Mouse (Mus musculus) stomach, embryonic 16.5 days (tissue): ENCODE measurements around the gene Bcas3. TPM values are rescaled to one million over a fixed set of nuclear protein-coding genes. Genes with fewer than 3 reads are reported as not detected.

Experiments used
- ATAC-seq: fragments of 200-750 bp; cut with Nextera tagmentation; 2 replicates; pipeline ENCODE4 v1.8.0; 2017; ENCODE audit warnings: moderate number of reproducible peaks, moderate TSS enrichment; ENCODE audit not compliant: insufficient read depth, low FRiP score
- H3K27ac ChIP-seq: fragments of 300-500 bp; sonication (generic); 2 replicates; pipeline ENCODE4 v1.5.1; 2014; ENCODE audit warnings: low read length
- H3K27me3 ChIP-seq: fragments of 300-500 bp; sonication (generic); 2 replicates; pipeline ENCODE4 v1.6.1; 2014; ENCODE audit warnings: low read length, control low read depth, mixed read lengths; ENCODE audit not compliant: control insufficient read depth, insufficient read depth
- H3K36me3 ChIP-seq: fragments of 300-500 bp; sonication (generic); 2 replicates; pipeline ENCODE4 v1.6.1; 2014; ENCODE audit warnings: low read length; ENCODE audit not compliant: control insufficient read depth, insufficient read depth
- H3K4me1 ChIP-seq: fragments of 300-500 bp; sonication (generic); 2 replicates; pipeline ENCODE4 v1.6.1; 2014; ENCODE audit warnings: low read length, control low read depth, mixed read lengths; ENCODE audit not compliant: control insufficient read depth, insufficient read depth
- H3K4me2 ChIP-seq: fragments of 300-500 bp; sonication (generic); 2 replicates; pipeline ENCODE4 v1.6.1; 2014; ENCODE audit warnings: low read depth, low read length, mixed read lengths
- H3K4me3 ChIP-seq: fragments of 300-500 bp; sonication (generic); replicated peaks from 2 replicates; pipeline ENCODE4 v1.5.1; 2014; ENCODE audit warnings: mild to moderate bottlenecking, low read length
- H3K9ac ChIP-seq: fragments of 300-500 bp; sonication (generic); 2 replicates; pipeline ENCODE4 v1.6.1; 2014; ENCODE audit warnings: low read length
- H3K9me3 ChIP-seq: fragments of 300-500 bp; sonication (generic); replicated peaks from 2 replicates; pipeline ENCODE4 v1.6.1; 2016; ENCODE audit warnings: low read length, control low read depth; ENCODE audit not compliant: control insufficient read depth
- WGBS: fragments of 180-500 bp; shearing (Covaris S2); extraction: QIAGEN DNeasy Blood & Tissue Kit; methylation state at CpG from one replicate; pipeline ENCODE4 v1.1.7; 2014; 5-methylcytosine and 5-hydroxymethylcytosine counted together
- polyA plus RNA-seq: library from polyadenylated mRNA; unstranded; fragments of >200 nt; fragmentation: Nextera tagmentation; extraction: Ambion mirVana; gene quantifications from 2 replicates; pipeline ENCODE4 v1.2.1, GENCODE M21; 2015

Gene Bcas3
- polyA plus RNA-seq, 1 experiment from 2014 or later, result 21.2 TPM

DNA sequence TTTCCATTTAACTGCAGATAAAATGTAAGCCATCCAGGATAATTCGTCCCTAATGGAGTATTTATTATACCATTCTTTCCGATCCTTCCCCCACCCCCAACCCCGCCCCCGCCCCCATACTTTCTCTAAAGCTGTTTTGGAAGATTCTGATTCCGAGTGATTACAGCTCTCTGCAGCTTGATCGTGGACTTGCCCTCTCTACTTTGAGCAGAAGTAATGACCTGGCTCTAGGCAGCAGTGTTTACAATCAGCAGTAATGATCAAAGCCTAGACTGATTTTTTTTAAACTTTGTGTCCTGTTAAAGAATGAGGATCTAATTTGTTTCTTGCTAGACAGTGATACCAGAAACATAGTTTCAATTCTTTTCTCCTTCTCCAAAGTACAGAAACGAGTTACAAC lies 314.2 kb downstream of the Bcas3 start:
- no peak for ATAC-seq
- WGBS, result 28% methylated on average over 7 of the region's 7 CpGs
- Histone ChIP-seq H3K4me2 (no peak overlapping the region), H3K27ac (peak overlapping the region; percentile 50), H3K4me3 (no peak overlapping the region), H3K9me3 (no peaks in the 10 kb centered on the region), H3K36me3 (no peaks in the 10 kb centered on the region), H3K27me3 (no peaks in the 10 kb centered on the region), H3K9ac (no peak overlapping the region), H3K4me1 (peaks cover 8% of the 10 kb centered on the region)

DNA sequence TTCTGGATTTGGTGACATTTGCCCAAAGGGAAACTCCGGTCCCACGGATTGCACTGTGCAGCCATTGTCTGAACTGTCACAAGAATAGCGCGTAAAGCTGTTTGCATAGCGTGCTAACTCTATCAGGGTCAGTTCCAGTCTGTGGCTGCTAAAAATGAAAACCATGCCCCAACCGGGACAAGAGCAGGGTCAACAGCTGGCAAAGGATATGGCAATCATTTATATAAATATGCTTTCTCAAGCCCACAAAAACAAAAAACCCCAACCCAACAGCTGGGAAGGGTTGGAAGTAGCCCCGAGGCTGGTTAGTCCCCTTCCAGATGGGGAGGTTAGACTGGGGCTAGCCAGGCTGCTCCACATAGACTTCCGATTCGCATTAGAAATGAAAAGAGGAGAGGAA lies 314.8 kb downstream of the Bcas3 start:
- Histone ChIP-seq H3K27me3 (no peaks in the 10 kb centered on the region), H3K9ac (peak overlapping the region; percentile 4; the same call in 1 of the 2 replicates), H3K4me2 (peak overlapping the region; percentile 38; the same call in 1 of the 2 replicates), H3K36me3 (no peaks in the 10 kb centered on the region), H3K4me3 (peak overlapping the region; percentile 7; the same call in 1 of the 2 replicates), H3K9me3 (no peaks in the 10 kb centered on the region), H3K27ac (peak overlapping the region; percentile 50), H3K4me1 (peaks cover 8% of the 10 kb centered on the region)
- no peak for ATAC-seq
- WGBS, result 21% methylated on average over 9 of the region's 9 CpGs

- Histone ChIP-seq H3K27ac (no peak overlapping the region), H3K9me3 (no peaks in the 10 kb centered on the region), H3K27me3 (no peaks in the 10 kb centered on the region), H3K4me1 (peaks cover 23% of the 10 kb centered on the region), H3K9ac (no peak overlapping the region), H3K36me3 (no peaks in the 10 kb centered on the region), H3K4me3 (no peak overlapping the region), H3K4me2 (no peak overlapping the region)
- ATAC-seq, result no peak
- WGBS, result 70% methylated on average over 10 of the region's 10 CpGs
Observed at GRCm38 (mm10) chr11:85672881-85673475, 320.0 kb downstream of the Bcas3 start.

DNA sequence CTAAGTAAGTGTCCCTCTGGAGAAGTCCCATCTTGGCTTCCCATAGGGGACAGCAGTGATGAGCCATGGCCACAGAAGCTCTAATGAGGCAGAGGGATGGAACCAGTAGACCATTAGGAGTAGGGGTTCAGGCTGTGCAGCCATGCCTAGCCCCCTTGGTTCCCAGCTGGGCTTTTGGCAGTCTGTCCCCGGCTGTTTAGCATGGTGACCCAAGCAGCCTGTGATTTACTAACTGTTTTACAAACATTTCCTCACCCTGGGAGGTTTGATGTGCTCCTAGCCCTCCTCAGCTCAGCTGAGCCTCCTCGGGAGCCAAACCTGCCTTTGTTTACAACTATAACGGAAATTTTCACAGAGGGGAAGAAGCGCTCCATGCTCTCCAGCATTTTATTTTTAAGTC lies 322.3 kb downstream of the Bcas3 start:
- WGBS, result 36% methylated on average over 4 of the region's 4 CpGs
- ATAC-seq, result peak; percentile 65; the same call in 1 of the 2 replicates
- H3K27ac ChIP-seq, result peak overlapping the region; percentile 77

DNA sequence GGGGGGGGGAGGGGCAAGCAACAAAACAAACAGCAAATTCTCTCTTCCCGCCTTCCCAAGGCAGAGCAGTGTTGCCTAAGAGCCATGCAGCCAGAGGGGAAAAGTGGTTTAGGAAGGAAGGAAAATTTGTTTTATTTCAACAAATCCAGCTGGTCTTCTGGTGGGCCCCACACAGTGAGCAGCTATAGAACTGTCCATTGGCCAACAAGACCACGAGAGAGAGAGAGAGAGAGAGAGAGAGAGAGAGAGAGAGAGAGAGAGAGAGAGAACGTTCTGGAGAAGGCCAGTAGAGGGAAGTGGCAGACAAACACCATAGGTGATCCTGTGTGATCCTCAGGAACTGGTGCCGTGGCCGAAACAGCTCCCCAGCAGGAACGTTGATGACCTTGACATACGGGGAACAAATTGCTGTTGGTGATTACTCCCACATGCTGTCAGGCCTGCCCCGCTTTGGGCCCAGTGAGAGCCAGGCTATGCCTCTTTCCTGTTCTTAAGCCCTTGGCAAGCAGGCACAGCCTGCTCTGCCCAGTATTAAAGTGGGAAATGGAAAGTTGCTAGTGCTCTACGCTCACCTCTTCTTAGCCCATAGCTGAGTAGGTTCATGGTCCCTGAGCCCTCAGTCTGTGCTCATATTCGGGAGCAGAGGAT lies 323.5 kb downstream of the Bcas3 start:
- Histone ChIP-seq H3K27me3 (no peaks in the 10 kb centered on the region), H3K27ac (peak overlapping the region; percentile 70), H3K9me3 (no peaks in the 10 kb centered on the region), H3K4me2 (no peak overlapping the region), H3K9ac (no peak overlapping the region), H3K4me1 (peaks cover 27% of the 10 kb centered on the region), H3K4me3 (no peak overlapping the region), H3K36me3 (no peaks in the 10 kb centered on the region)
- peak; percentile 64; the same call in 1 of the 2 replicates for ATAC-seq
- WGBS, result 43% methylated on average over 10 of the region's 10 CpGs

More for the DNA sequence above, 322.3 kb downstream of the Bcas3 start:
- no peaks in the 10 kb centered on the region for H3K27me3 ChIP-seq
- H3K36me3 ChIP-seq, result no peaks in the 10 kb centered on the region
- no peak overlapping the region for H3K4me2 ChIP-seq
- no peaks in the 10 kb centered on the region for H3K9me3 ChIP-seq
- H3K4me1 ChIP-seq, result peaks cover 27% of the 10 kb centered on the region
- no peak overlapping the region for H3K4me3 ChIP-seq
- H3K9ac ChIP-seq, result no peak overlapping the region

- 63% methylated on average over 5 of the region's 5 CpGs for WGBS
- Histone ChIP-seq H3K36me3 (no peaks in the 10 kb centered on the region), H3K4me3 (no peak overlapping the region), H3K9me3 (no peaks in the 10 kb centered on the region), H3K4me2 (no peak overlapping the region), H3K27me3 (no peaks in the 10 kb centered on the region), H3K27ac (no peak overlapping the region), H3K4me1 (peaks cover 24% of the 10 kb centered on the region), H3K9ac (no peak overlapping the region)
- ATAC-seq, result no peak
Observed at GRCm38 (mm10) chr11:85678666-85679065, 325.7 kb downstream of the Bcas3 start.

DNA sequence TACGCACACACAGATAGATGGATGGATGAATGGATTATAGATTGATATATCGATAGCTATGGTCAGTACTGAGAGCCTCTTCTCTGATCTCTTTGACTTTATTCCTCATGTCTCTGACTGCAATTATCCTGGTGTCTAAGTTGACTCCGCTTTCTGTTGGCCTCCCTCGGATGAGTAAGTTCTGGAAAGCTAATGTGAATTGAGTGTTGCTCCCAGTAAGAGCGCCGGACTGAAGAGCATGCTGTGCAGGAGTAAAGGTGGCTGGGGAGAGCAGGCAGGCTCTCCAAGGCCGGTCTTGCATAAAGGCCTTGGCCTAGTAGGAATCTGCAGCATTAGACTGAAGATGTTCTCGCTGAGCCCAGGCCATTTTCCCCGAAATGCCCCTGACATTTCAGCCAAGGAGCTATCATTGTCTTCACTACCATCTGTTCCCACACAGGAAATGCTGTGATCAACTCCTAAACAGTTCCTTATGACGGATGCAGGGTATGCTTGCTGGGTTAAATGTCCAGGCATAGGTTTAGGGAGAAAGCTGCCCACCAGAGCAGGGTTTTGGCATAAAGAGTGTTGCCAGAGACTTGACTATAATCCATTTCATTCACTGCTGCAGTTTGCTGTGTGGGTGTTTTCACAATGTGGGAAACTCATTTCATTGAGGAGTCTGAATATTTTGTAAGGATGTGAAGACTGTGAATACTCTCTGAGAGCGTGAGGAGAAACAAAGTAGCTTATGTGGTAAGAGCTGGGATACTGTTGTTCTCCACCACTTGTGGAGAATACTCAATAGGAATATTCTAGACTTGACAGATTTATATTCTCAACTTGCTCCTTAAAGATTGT lies 328.8 kb downstream of the Bcas3 start:
- Histone ChIP-seq H3K4me2 (no peak overlapping the region), H3K9me3 (no peaks in the 10 kb centered on the region), H3K36me3 (no peaks in the 10 kb centered on the region), H3K27me3 (no peaks in the 10 kb centered on the region), H3K4me3 (no peak overlapping the region), H3K27ac (no peak overlapping the region), H3K4me1 (peaks cover 12% of the 10 kb centered on the region), H3K9ac (no peak overlapping the region)
- 87% methylated on average over 11 of the region's 11 CpGs for WGBS
- ATAC-seq, result no peak

DNA sequence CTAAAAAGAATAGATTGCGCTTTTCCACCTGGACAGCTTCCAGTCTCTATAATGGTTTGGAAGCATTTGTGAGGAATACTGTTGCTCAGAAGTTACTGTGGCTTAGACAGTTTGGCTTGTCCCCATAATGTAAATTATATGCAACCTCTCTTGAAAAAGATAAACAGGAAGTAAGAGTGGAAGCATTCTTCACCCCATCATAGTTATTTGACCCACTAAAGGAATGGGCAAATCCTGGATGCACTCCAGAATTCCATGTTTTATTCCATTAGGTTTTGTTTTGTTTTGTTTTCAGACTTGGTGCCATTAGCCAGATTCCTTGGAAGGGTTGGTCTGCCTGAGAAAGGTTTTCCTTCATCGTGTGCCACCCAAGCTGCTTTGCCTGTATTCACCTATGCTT lies 332.0 kb downstream of the Bcas3 start:
- Histone ChIP-seq H3K4me1 (no peaks in the 10 kb centered on the region), H3K9me3 (no peaks in the 10 kb centered on the region), H3K9ac (no peak overlapping the region), H3K4me2 (no peak overlapping the region), H3K27me3 (no peaks in the 10 kb centered on the region), H3K4me3 (no peak overlapping the region), H3K27ac (no peak overlapping the region), H3K36me3 (no peaks in the 10 kb centered on the region)
- no peak for ATAC-seq
- WGBS, result 46% methylated on average over 2 of the region's 2 CpGs
